15 mouse cellular contexts compared by ENCODE assay signal in the genomic region with DNA sequence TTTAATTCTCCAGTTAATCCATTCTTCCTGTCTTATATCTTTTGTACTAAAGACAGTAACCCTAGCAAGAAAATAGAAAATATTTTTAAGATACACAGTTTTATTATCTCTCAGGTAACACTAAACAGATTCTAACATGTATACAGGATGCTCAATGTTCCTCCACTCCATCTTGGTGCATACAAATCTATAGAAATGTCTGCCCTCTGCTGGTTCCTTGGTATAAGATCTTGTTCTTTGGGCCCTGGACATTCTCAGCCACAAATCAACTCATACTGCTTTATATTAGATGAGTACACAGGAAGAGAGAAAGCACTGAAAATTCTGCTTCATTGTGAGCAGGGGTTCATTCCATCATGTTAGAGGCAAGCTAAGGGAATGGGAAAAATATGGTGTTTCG.
DNase-seq lines count a peak whose midpoint lies in the region; ATAC-seq and TF ChIP-seq lines count a peak whose summit lies in the region.
"Had no signal": no experiment of that assay in that cellular context is flagged by ENCODE, and none has a peak within 500 bp of the region (broad histone marks: within the 10 kb centered on the region; RNA-seq: fewer than 3 reads in every experiment).

No protein-coding gene starts in this region.

- no peak overlapping the region for H3K9ac ChIP-seq in neural tube, embryonic 12.5 days
- H3K9ac ChIP-seq in neural tube, embryonic 15.5 days (replicated peaks) = no peak overlapping the region
- H3K9ac ChIP-seq in forebrain, postnatal 0 days = no peak overlapping the region

- no peaks in the 10 kb centered on the region for H3K27me3 ChIP-seq in neural tube, embryonic 12.5 days (replicated peaks)
- no peaks in the 10 kb centered on the region for H3K27me3 ChIP-seq in neural tube, embryonic 15.5 days (replicated peaks)
- H3K27me3 ChIP-seq in forebrain, postnatal 0 days (ENCODE audit: insufficient read depth, low read length) = no peaks in the 10 kb centered on the region

- peak; percentile 98 for ATAC-seq in frontal cortex, adult (ENCODE audit: low TSS enrichment)
- peak; percentile 44; the same call in 1 of the 2 replicates for ATAC-seq in neural tube, embryonic 12.5 days (ENCODE audit: low FRiP score, low read depth)
- no peak for ATAC-seq in neural tube, embryonic 15.5 days (ENCODE audit: low FRiP score)
- no peak; the same call in 1 of the 2 replicates for ATAC-seq in forebrain, postnatal 0 days
- ATAC-seq: CD4-positive, CD25-positive, alpha-beta regulatory T cell, adult 4 months had no signal

- H3K4me2 ChIP-seq in neural tube, embryonic 12.5 days (replicated peaks) = no peak overlapping the region
- no peak overlapping the region for H3K4me2 ChIP-seq in neural tube, embryonic 15.5 days
- H3K4me2 ChIP-seq in forebrain, postnatal 0 days (ENCODE audit: low read depth) = no peak overlapping the region
- H3K4me2 ChIP-seq: liver, embryonic 11.5 days; midbrain, embryonic 11.5 days had no signal

- DNase-seq in frontal cortex, postnatal 10 days (ENCODE audit: low spot score in 2 of 2) = no peak
- DNase-seq in forebrain, postnatal 0 days = peak; percentile 50
- DNase-seq in telencephalon, adult 2 months (ENCODE audit: low read depth, low spot score) = peak; percentile 44
- no peak for DNase-seq in gastrocnemius, postnatal 36 days
- DNase-seq in heart, postnatal 10 days = no peak
- DNase-seq: adrenal gland, adult 2 months; cerebellum, adult 9-11 months; heart, postnatal 14 days; right cerebral cortex, postnatal 25 days had no signal

- H3K36me3 ChIP-seq in neural tube, embryonic 12.5 days = no peaks in the 10 kb centered on the region
- H3K36me3 ChIP-seq in neural tube, embryonic 15.5 days = no peaks in the 10 kb centered on the region
- H3K36me3 ChIP-seq in forebrain, postnatal 0 days (ENCODE audit: insufficient read depth) = no peaks in the 10 kb centered on the region

- no peak overlapping the region for H3K27ac ChIP-seq in neural tube, embryonic 12.5 days
- H3K27ac ChIP-seq in neural tube, embryonic 15.5 days (replicated peaks) = no peak overlapping the region
- no peak overlapping the region for H3K27ac ChIP-seq in forebrain, postnatal 0 days (ENCODE audit: low read depth, low read length)

- TF ChIP-seq CTCF in forebrain, postnatal 0 days (IDR thresholded peaks at IDR 0.05; ENCODE audit: low read depth) = peak; percentile 58

- no peaks in the 10 kb centered on the region for H3K9me3 ChIP-seq in neural tube, embryonic 12.5 days
- H3K9me3 ChIP-seq in neural tube, embryonic 15.5 days (replicated peaks) = no peaks in the 10 kb centered on the region
- H3K9me3 ChIP-seq in forebrain, postnatal 0 days (ENCODE audit: low read length) = no peaks in the 10 kb centered on the region

- WGBS in neural tube, embryonic 12.5 days = 72% methylated on average over 1 of the region's 1 CpGs
- WGBS in neural tube, embryonic 15.5 days = 94% methylated on average over 1 of the region's 1 CpGs
- 74% methylated on average over 1 of the region's 1 CpGs for WGBS in forebrain, postnatal 0 days

- H3K4me1 ChIP-seq in neural tube, embryonic 12.5 days = no peaks in the 10 kb centered on the region
- H3K4me1 ChIP-seq in neural tube, embryonic 15.5 days = no peaks in the 10 kb centered on the region
- H3K4me1 ChIP-seq in forebrain, postnatal 0 days (ENCODE audit: insufficient read depth) = no peaks in the 10 kb centered on the region

- H3K4me3 ChIP-seq in neural tube, embryonic 12.5 days = no peak overlapping the region
- H3K4me3 ChIP-seq in neural tube, embryonic 15.5 days (replicated peaks) = no peak overlapping the region
- H3K4me3 ChIP-seq in forebrain, postnatal 0 days (ENCODE audit: low read depth, low read length) = no peak overlapping the region

- intact Hi-C loops in gastrocnemius, postnatal 36 days (cut with DNase I) = no loop called here
- intact Hi-C loops in heart, postnatal 10 days (cut with DNase I) = no loop called here

Comparison
In these comparisons a context has a peak if more than half of its experiments do, and no peak if none do; other contexts are left out.
1. ATAC-seq: peak in frontal cortex, adult (single experiment) and neural tube, embryonic 12.5 days (single experiment); none in neural tube, embryonic 15.5 days (single experiment) and forebrain, postnatal 0 days (single experiment).
2. DNase-seq: peak in forebrain, postnatal 0 days (single experiment) and telencephalon, adult 2 months (single experiment); none in frontal cortex, postnatal 10 days (0 of 2), gastrocnemius, postnatal 36 days (0 of 2) and heart, postnatal 10 days (0 of 2).